ENCODE assay signal across 20 mouse cellular contexts in genomic region chr12:36044691-36045090, GRCm38 (mm10). TPM values are rescaled to one million over a fixed set of nuclear protein-coding genes. Genes with fewer than 3 reads are reported as not detected.
"Had no signal": no experiment of that assay in that cellular context is flagged by ENCODE, and none has a peak within 500 bp of the region (broad histone marks: within the 10 kb centered on the region; RNA-seq: fewer than 3 reads in every experiment).

No protein-coding gene starts in this region.

- H3K4me1 ChIP-seq: stomach, embryonic 15.5 days had no signal

- H3K4me2 ChIP-seq: neural tube, embryonic 13.5 days; neural tube, embryonic 15.5 days; stomach, embryonic 15.5 days had no signal

- H3K9me3 ChIP-seq: neural tube, embryonic 13.5 days; neural tube, embryonic 15.5 days; stomach, embryonic 15.5 days had no signal

- H3K36me3 ChIP-seq: neural tube, embryonic 13.5 days; neural tube, embryonic 15.5 days; stomach, embryonic 15.5 days had no signal

- H3K27ac ChIP-seq: neural tube, embryonic 13.5 days; neural tube, embryonic 15.5 days; stomach, embryonic 15.5 days; stomach, postnatal 0 days had no signal

- DNase-seq: retina, postnatal 1 day; right cerebral cortex, adult 18-20 months; right cerebral cortex, postnatal 14 days; right cerebral cortex, postnatal 25 days; right cerebral cortex, postnatal 4 days; spleen, adult 18-20 months; thymus, adult 18-20 months; thymus, adult 2 months; thymus, postnatal 14 days; thymus, postnatal 25 days; thymus, postnatal 36 days; thymus, postnatal 4 days had no signal

- H3K9ac ChIP-seq: neural tube, embryonic 13.5 days; neural tube, embryonic 15.5 days; stomach, embryonic 15.5 days had no signal

- H3K27me3 ChIP-seq: neural tube, embryonic 13.5 days; neural tube, embryonic 15.5 days; stomach, embryonic 15.5 days had no signal

- H3K4me3 ChIP-seq: neural tube, embryonic 13.5 days; neural tube, embryonic 15.5 days; stomach, embryonic 15.5 days had no signal

RNA-seq across cellular contexts. Expression of gene Agr2, which starts 52.0 kb away (rescaled TPM):
- total RNA-seq: neutrophil, adult 5-6 weeks had no signal
- polyA plus RNA-seq: neural tube, embryonic 13.5 days; neural tube, embryonic 14.5 days; neural tube, embryonic 15.5 days; spleen, adult 2 months; testis, adult 2 months had no signal
